Mouse (Mus musculus) brain, embryonic 14.5 days (tissue): ENCODE results near the gene Rarg.
"Not testable (repeated sequence)": the region's sequence is repeated elsewhere in the genome, so short reads cannot be mapped to it uniquely, and the experiment has no call there.

ENCODE experiments used
- CTCF ChIP-seq: fragments of 200-500 bp; IDR thresholded peaks from 2 replicates; pipeline ENCODE4 v1.5.1; 2012; ENCODE audit warnings: inconsistent platforms, mild to moderate bottlenecking, moderate library complexity, borderline replicate concordance; ENCODE audit not compliant: insufficient read depth, insufficient read length; ENCODE audit errors: extremely low read depth
- POLR2A ChIP-seq: fragments of 200-500 bp; IDR thresholded peaks from 2 replicates; pipeline ENCODE4 v1.6.1; 2012; ENCODE audit warnings: mild to moderate bottlenecking, inconsistent platforms, borderline replicate concordance; ENCODE audit not compliant: poor library complexity, insufficient read depth, insufficient read length, severe bottlenecking; ENCODE audit errors: extremely low read depth

DNA sequence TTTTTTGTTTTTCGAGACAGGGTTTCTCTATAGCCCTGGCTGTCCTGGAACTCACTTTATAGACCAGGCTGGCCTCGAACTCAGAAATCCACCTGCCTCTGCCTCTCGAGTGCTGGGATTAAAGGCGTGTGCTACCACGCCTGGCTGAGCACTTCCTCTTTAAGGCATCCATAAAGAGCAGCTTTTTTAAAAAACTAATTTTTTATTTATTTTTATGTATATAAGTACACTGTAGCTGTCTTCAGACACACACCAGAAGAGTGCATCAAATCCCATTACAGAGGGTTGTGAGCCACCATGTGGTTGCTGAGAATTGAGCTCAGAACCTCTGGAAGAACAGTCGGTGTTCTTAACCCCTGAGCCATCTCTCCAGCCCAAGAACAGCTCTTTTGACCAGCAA is 31.7 kb downstream of the Rarg start:
- not testable (repeated sequence) for TF ChIP-seq CTCF, POLR2A
